Mouse (Mus musculus) neural tube, embryonic 11.5 days (tissue): ENCODE data around the gene D17Wsu92e. TPM values are rescaled to one million over a fixed set of nuclear protein-coding genes. Genes with fewer than 3 reads are reported as not detected.
"Not testable (repeated sequence)": the region's sequence is repeated elsewhere in the genome, so short reads cannot be mapped to it uniquely, and the experiment has no call there.

Experiments
- ATAC-seq: fragments of 200-750 bp; cut with Nextera tagmentation; 2 replicates; pipeline ENCODE4 v1.8.0; 2017; ENCODE audit warnings: moderate number of reproducible peaks, mild to moderate bottlenecking, moderate TSS enrichment, moderate library complexity; ENCODE audit not compliant: insufficient read depth, low FRiP score, low TSS enrichment
- DNase-seq: peaks from one replicate; pipeline ENCODE4 v3.0.0-alpha.2; 2015; ENCODE audit warnings: low spot score
- H3K27ac ChIP-seq: fragments of 300-500 bp; sonication (generic); 2 replicates; pipeline ENCODE4 v1.5.1; 2014; ENCODE audit warnings: low read depth, mild to moderate bottlenecking, low read length
- H3K27me3 ChIP-seq: fragments of 300-500 bp; sonication (generic); 2 replicates; pipeline ENCODE4 v1.6.1; 2014; ENCODE audit warnings: mild to moderate bottlenecking, low read length, mixed read lengths; ENCODE audit not compliant: control insufficient read depth, insufficient read depth
- H3K36me3 ChIP-seq: fragments of 300-500 bp; sonication (generic); 2 replicates; pipeline ENCODE4 v1.6.1; 2014; ENCODE audit warnings: mild to moderate bottlenecking, low read length, moderate library complexity, mixed read lengths; ENCODE audit not compliant: control insufficient read depth, insufficient read depth
- H3K4me1 ChIP-seq: fragments of 300-500 bp; sonication (generic); 2 replicates; pipeline ENCODE4 v1.6.1; 2014; ENCODE audit warnings: low read length, mixed read lengths; ENCODE audit not compliant: control insufficient read depth, insufficient read depth
- H3K4me2 ChIP-seq: fragments of 300-500 bp; sonication (generic); 2 replicates; pipeline ENCODE4 v1.6.1; 2014; ENCODE audit warnings: low read depth, mild to moderate bottlenecking, moderate library complexity
- H3K4me3 ChIP-seq: fragments of 300-500 bp; sonication (generic); 2 replicates; pipeline ENCODE4 v1.5.1; 2014; ENCODE audit warnings: low read depth, low read length
- H3K9ac ChIP-seq: fragments of 300-500 bp; sonication (generic); 2 replicates; pipeline ENCODE4 v1.6.1; 2014; ENCODE audit warnings: mild to moderate bottlenecking, low read length
- H3K9me3 ChIP-seq: fragments of 300-500 bp; sonication (generic); 2 replicates; pipeline ENCODE4 v1.6.1; 2016; ENCODE audit warnings: low read length; ENCODE audit not compliant: control insufficient read depth
- WGBS: fragments of 180-500 bp; shearing (Covaris S2); extraction: QIAGEN DNeasy Blood & Tissue Kit; methylation state at CpG from one replicate; pipeline ENCODE4 v1.1.7; 2014; 5-methylcytosine and 5-hydroxymethylcytosine counted together
- polyA plus RNA-seq: library from polyadenylated mRNA; unstranded; fragments of >200 nt; fragmentation: Nextera tagmentation; extraction: Ambion mirVana; gene quantifications from 2 replicates; pipeline ENCODE4 v1.2.1, GENCODE M21; 2014

The D17Wsu92e gene
- polyA plus RNA-seq, 1 experiment from 2014 or later = 14.1 TPM

DNA sequence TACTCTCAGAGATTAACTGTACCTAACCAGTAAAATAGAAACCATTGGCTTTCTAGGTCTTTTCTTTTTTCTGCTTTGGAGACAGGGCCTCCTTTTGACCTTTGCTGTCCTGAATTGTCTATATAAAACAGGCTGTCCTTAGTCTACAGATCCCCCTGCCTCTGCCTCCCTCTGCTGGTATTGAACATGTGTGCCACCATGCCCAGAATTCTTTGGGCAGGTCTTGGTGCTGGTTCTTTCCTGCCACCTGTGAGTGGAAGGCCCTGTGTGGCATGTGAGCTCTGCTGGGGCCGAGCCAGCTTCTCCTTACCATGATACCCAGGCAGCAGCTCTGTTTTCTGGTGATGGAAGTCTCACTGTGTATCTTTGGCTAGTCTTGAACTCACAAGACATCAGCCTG lies 27.9 kb upstream of the D17Wsu92e start:
- no peak for ATAC-seq

GRCm38 (mm10) chr17:27839469-27840252 lies 19.2 kb upstream of the D17Wsu92e start:
- H3K27ac ChIP-seq = no peak overlapping the region
- 3% methylated on average over 35 of the region's 35 CpGs for WGBS

More for the DNA sequence above, 27.9 kb upstream of the D17Wsu92e start:
- Histone ChIP-seq H3K4me1 (no peaks in the 10 kb centered on the region), H3K27me3 (no peaks in the 10 kb centered on the region), H3K4me3 (no peak overlapping the region), H3K27ac (no peak overlapping the region), H3K9me3 (no peaks in the 10 kb centered on the region), H3K4me2 (no peak overlapping the region), H3K9ac (no peak overlapping the region), H3K36me3 (peaks cover 21% of the 10 kb centered on the region)
- WGBS = 87% methylated on average over 1 of the region's 1 CpGs
- no peak for DNase-seq

DNA sequence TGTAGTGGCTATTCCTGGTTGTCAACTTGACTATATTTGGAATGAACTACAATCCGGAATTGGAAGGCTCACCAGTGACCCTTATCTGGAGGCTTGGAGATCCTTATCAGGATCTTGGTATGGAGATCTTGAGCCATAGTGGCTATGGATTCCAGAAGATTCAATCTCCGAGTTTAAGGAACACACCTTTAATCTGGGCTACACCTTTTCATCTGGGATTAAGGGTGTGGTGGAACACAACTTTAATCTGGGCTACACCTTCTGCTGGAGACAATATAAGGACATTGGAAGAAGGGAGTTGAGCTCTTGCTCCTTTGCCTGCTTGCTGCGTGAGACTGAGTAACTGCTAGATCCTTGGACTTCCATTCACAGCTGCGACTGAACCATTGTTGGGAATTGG lies 17.4 kb upstream of the D17Wsu92e start, which contains the start of gene Snrpc:
Gene Snrpc (plus strand): TSS at position 301 of the 400 bp plus-strand sequence.
- H3K9ac ChIP-seq, ATAC-seq, H3K27ac ChIP-seq, H3K36me3 ChIP-seq, DNase-seq, H3K27me3 ChIP-seq, H3K4me3 ChIP-seq, H3K4me2 ChIP-seq, H3K4me1 ChIP-seq, H3K9me3 ChIP-seq: not testable (repeated sequence)
- 88% methylated on average over 3 of the region's 4 CpGs for WGBS

More at GRCm38 (mm10) chr17:27839469-27840252, 19.2 kb upstream of the D17Wsu92e start:
- H3K9me3 ChIP-seq = no peaks in the 10 kb centered on the region
- H3K4me3 ChIP-seq = peak overlapping the region; percentile 66
- no peaks in the 10 kb centered on the region for H3K27me3 ChIP-seq
- H3K36me3 ChIP-seq = peaks cover 5% of the 10 kb centered on the region
- peak overlapping the region; percentile 69 for H3K9ac ChIP-seq
- H3K4me1 ChIP-seq = 0 out of 2 replicates have a peak, but pooled peaks cover 4% of the 10 kb centered on the region
- peak overlapping the region; percentile 82 for H3K4me2 ChIP-seq
- peak; percentile 95 for DNase-seq
- peak; percentile 95 for ATAC-seq

- Histone ChIP-seq H3K9ac (no peak overlapping the region), H3K4me2 (no peak overlapping the region), H3K4me3 (no peak overlapping the region), H3K36me3 (no peaks in the 10 kb centered on the region), H3K4me1 (0 out of 2 replicates have a peak, but pooled peaks cover 7% of the 10 kb centered on the region), H3K27me3 (no peaks in the 10 kb centered on the region), H3K9me3 (no peaks in the 10 kb centered on the region), H3K27ac (no peak overlapping the region)
- no peak for ATAC-seq
- 59% methylated on average over 7 of the region's 7 CpGs for WGBS
- DNase-seq = no peak
These were observed 10.0 kb upstream of the D17Wsu92e start for GRCm38 (mm10) chr17:27830411-27830810.

GRCm38 (mm10) chr17:27827511-27827910 lies 7.1 kb upstream of the D17Wsu92e start:
- Histone ChIP-seq H3K9ac (no peak overlapping the region), H3K4me2 (peak overlapping the region; percentile 46; the same call in 1 of the 2 replicates)

DNA sequence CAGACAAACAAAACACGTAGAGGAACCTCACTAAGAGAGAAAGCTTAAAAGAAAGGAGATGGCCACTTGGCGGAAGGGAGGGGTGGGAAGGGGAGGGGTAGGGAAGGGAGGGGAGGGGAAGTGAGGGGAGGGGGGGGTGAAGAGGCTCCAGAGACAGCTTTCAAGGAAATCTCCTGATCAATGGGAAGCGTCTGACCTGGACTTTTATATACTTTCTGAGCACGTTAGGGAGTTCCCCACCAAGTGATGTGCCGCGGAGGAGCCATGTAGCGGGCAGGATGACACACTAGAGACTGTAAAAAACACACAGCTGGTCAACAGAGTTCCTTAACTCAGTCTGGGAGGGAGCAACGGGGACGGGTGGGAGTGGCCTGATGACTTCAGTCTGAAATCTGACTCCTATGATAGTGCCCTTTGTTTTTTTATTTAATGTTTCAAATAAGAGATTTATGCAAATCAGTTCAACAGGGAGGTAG lies 6.5 kb upstream of the D17Wsu92e start:
- H3K27me3 ChIP-seq = no peaks in the 10 kb centered on the region
- ATAC-seq = no peak; the same call in 1 of the 2 replicates
- H3K4me3 ChIP-seq = peak overlapping the region; percentile 27
- peak overlapping the region; percentile 37; the same call in 1 of the 2 replicates for H3K9ac ChIP-seq
- H3K36me3 ChIP-seq = no peaks in the 10 kb centered on the region
- peak overlapping the region; percentile 46 for H3K4me2 ChIP-seq
- no peaks in the 10 kb centered on the region for H3K9me3 ChIP-seq
- H3K4me1 ChIP-seq = 0 out of 2 replicates have a peak, but pooled peaks cover 7% of the 10 kb centered on the region
- peak overlapping the region; percentile 49; the same call in 1 of the 2 replicates for H3K27ac ChIP-seq
- DNase-seq = peak; percentile 63
- WGBS = 0% methylated on average over 8 of the region's 9 CpGs

More at GRCm38 (mm10) chr17:27827511-27827910, 7.1 kb upstream of the D17Wsu92e start:
- no peaks in the 10 kb centered on the region for H3K27me3 ChIP-seq
- no peak overlapping the region for H3K4me3 ChIP-seq
- no peaks in the 10 kb centered on the region for H3K9me3 ChIP-seq
- 0 out of 2 replicates have a peak, but pooled peaks cover 7% of the 10 kb centered on the region for H3K4me1 ChIP-seq
- DNase-seq (no peak), ATAC-seq (no peak)
- peak overlapping the region; percentile 29; the same call in 1 of the 2 replicates for H3K27ac ChIP-seq
- H3K36me3 ChIP-seq = no peaks in the 10 kb centered on the region
- 22% methylated on average over 6 of the region's 6 CpGs for WGBS

DNA sequence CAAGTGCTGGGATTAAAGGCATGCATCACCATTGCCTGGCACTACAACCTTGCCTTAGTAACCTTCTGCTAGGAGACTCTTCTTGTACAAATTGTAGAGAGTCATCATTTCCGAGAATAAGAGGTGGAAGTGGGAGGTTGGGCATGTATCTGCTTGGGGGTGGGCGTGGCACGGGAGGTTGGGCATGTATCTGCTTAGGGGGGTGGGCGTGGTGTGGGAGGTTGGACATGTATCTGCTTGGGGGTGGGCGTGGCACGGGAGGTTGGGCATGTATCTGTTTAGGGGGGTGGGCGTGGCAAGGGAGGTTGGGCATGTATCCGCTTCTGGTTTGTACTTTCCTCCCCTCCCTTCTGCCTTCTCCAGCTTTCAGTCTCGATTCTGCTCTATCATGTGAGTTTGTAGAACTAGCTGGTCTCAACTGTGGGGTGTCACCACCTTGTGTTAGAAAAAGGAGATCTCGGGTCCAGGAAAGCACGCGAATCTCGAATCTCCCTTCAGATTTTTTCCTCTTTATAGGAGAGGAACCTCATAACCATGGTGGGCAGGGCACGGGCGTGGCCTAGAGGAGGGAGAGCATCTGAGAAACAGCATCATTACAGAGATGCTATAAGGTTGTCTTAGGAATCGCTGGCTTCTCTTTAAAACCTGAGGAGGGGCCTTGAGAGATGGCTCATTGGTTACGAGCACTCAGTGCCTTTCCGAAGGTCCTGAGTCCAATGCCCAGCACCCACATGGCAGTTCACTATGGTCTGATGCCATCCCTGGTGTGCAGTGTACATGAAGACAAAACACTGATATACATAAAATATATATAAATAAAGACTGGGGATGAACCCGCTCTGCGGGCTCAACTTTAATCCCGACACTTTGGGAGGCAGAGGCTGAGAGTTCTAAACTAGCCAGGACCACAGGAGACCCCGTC lies 5.8 kb upstream of the D17Wsu92e start:
- Histone ChIP-seq H3K4me1 (0 out of 2 replicates have a peak, but pooled peaks cover 7% of the 10 kb centered on the region), H3K27me3 (no peaks in the 10 kb centered on the region), H3K36me3 (no peaks in the 10 kb centered on the region), H3K4me3 (peak overlapping the region; percentile 27), H3K9me3 (no peaks in the 10 kb centered on the region), H3K27ac (peak overlapping the region; percentile 49), H3K4me2 (peak overlapping the region; percentile 46), H3K9ac (peak overlapping the region; percentile 37)
- DNase-seq (peak; percentile 69), ATAC-seq (peak; percentile 45; the same call in 1 of the 2 replicates)
- under 1% methylated on average over 22 of the region's 22 CpGs for whole genome bisulfite sequencing

DNA sequence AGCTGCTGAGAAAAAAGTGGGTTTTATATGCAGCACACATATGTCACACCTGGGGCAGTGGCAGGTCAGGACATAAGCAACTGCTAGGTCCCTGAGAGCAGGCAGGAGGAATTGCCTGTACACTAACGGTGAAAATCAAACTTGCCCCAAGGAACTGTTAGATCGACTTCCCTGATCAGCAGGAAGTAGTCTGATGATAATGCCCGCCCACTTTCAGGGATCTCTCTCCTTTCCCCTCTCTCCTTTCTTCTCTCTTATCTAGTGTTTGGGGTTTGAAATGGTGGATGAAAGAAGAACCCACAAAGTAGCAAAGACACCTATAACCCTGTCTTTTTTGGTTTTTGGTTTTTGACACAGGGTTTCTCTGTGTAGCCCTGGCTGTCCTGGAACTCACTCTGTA lies 5.1 kb upstream of the D17Wsu92e start:
- no peak overlapping the region for H3K4me2 ChIP-seq
- WGBS = 46% methylated on average over 3 of the region's 3 CpGs

More for the DNA sequence above, 5.1 kb upstream of the D17Wsu92e start:
- ATAC-seq (no peak; the same call in 1 of the 2 replicates), DNase-seq (no peak)
- no peak overlapping the region for H3K27ac ChIP-seq
- no peak overlapping the region for H3K4me3 ChIP-seq
- H3K9ac ChIP-seq = no peak overlapping the region
- H3K9me3 ChIP-seq = no peaks in the 10 kb centered on the region
- no peaks in the 10 kb centered on the region for H3K36me3 ChIP-seq
- H3K4me1 ChIP-seq = 0 out of 2 replicates have a peak, but pooled peaks cover 10% of the 10 kb centered on the region
- H3K27me3 ChIP-seq = no peaks in the 10 kb centered on the region
